Mouse (Mus musculus) forebrain, embryonic 11.5 days (tissue): ENCODE measurements around the gene Prf1. TPM values are rescaled to one million over a fixed set of nuclear protein-coding genes. Genes with fewer than 3 reads are reported as not detected.

Experiments
- ATAC-seq: fragments of 200-750 bp; cut with Nextera tagmentation; replicated peaks from 2 replicates; pipeline ENCODE4 v1.8.0; 2017; ENCODE audit warnings: moderate TSS enrichment; ENCODE audit not compliant: low FRiP score
- DNase-seq: peaks from one replicate; pipeline ENCODE4 v3.0.0-alpha.2; 2017; ENCODE audit warnings: low spot score
- H3K27ac ChIP-seq: fragments of 300-500 bp; sonication (generic); 2 replicates; pipeline ENCODE4 v1.5.1; 2014; ENCODE audit warnings: low read depth, low read length
- H3K27me3 ChIP-seq: fragments of 300-500 bp; sonication (generic); 2 replicates; pipeline ENCODE4 v1.6.1; 2014; ENCODE audit warnings: mild to moderate bottlenecking, low read length, mixed read lengths; ENCODE audit not compliant: control insufficient read depth, insufficient read depth
- H3K36me3 ChIP-seq: fragments of 300-500 bp; sonication (generic); 2 replicates; pipeline ENCODE4 v1.6.1; 2014; ENCODE audit warnings: mild to moderate bottlenecking, low read length, moderate library complexity, mixed read lengths; ENCODE audit not compliant: control insufficient read depth, insufficient read depth
- H3K4me1 ChIP-seq: fragments of 300-500 bp; sonication (generic); replicated peaks from 2 replicates; pipeline ENCODE4 v1.6.1; 2014; ENCODE audit warnings: low read length, mixed read lengths; ENCODE audit not compliant: control insufficient read depth, insufficient read depth
- H3K4me2 ChIP-seq: fragments of 300-500 bp; sonication (generic); 2 replicates; pipeline ENCODE4 v1.6.1; 2014; ENCODE audit warnings: low read depth, mild to moderate bottlenecking, low read length, moderate library complexity, mixed read lengths; ENCODE audit not compliant: severe bottlenecking
- H3K4me3 ChIP-seq: fragments of 300-500 bp; sonication (generic); 2 replicates; pipeline ENCODE4 v1.5.1; 2014; ENCODE audit warnings: low read depth, low read length
- H3K9ac ChIP-seq: fragments of 300-500 bp; sonication (generic); 2 replicates; pipeline ENCODE4 v1.6.1; 2014; ENCODE audit warnings: low read length
- H3K9me3 ChIP-seq: fragments of 300-500 bp; sonication (generic); 2 replicates; pipeline ENCODE4 v1.6.1; 2016; ENCODE audit warnings: low read length, mixed read lengths; ENCODE audit not compliant: control insufficient read depth
- WGBS: fragments of 180-500 bp; shearing (Covaris S2); extraction: QIAGEN DNeasy Blood & Tissue Kit; methylation state at CpG from one replicate; pipeline ENCODE4 v1.1.7; 2014; 5-methylcytosine and 5-hydroxymethylcytosine counted together
- polyA plus RNA-seq: library from polyadenylated mRNA; unstranded; fragments of >200 nt; fragmentation: Nextera tagmentation; extraction: Ambion mirVana; gene quantifications from 2 replicates; pipeline ENCODE4 v1.2.1, GENCODE M21; 2014

Gene Prf1
- polyA plus RNA-seq, 1 experiment from 2014 or later = not detected

DNA sequence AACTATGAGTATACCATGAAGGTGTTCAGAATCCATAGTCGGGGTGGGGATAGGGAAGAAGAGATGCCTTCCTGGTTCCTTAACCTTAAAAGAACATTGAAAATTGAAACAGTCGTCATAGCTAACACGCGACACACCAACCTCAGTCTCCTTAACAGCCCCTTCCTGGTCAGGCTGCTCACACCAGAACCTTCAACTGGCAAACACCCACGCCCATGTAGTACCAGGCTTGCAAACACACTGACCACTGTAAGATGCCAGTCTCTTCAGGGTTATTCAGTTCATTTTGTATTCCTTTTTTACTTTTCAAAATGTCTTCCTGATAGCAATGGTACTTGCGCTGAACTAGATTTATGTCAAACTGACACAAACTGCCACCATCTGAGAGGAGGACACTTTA is 20.6 kb upstream of the Prf1 start:
- Histone ChIP-seq H3K27me3 (peaks cover 16% of the 10 kb centered on the region; the same call in 1 of the 2 replicates), H3K9ac (no peak overlapping the region)
- WGBS = 96% methylated on average over 6 of the region's 6 CpGs

DNA sequence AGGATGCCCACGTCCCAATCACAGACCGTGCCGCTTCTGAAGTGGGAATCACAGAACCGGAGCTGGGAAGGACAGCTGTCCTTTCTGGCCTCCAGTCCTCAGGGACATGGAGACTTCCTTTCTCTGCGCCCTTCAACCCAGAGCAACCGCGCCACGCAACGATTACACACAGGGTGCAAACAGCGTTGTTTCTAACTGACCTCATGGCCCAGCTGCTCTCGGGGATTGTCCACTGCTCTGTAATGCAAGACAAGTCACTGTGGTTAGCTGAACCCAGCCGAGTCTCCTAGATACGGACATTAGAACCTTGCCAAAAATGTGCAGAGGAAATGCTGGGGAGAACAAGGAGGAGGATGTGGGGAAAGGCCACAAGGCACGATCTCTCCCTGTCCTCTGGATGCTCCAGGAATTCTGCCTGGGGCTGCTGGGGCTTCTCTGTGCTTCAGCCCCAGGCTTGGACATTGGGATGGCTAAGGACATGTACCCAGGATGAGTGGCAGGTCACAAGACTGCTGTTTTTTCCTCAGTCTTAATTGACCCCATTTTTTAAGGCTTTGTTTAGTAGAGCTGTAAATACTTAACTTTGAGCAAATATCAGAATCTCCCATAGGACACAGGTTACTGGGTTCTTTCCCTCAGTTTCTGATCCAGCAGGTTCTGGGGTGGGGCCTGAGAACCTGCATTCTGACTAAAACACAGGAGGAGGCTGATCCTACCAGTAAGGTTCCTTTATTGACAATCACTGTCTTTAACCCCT is 19.5 kb upstream of the Prf1 start:
- WGBS = 79% methylated on average over 14 of the region's 14 CpGs
- ATAC-seq (no peak), DNase-seq (no peak)
- Histone ChIP-seq H3K9ac (no peak overlapping the region), H3K4me1 (peaks cover 3% of the 10 kb centered on the region; the same call in 1 of the 2 replicates), H3K9me3 (no peaks in the 10 kb centered on the region), H3K4me2 (no peak overlapping the region), H3K27ac (no peak overlapping the region), H3K36me3 (no peaks in the 10 kb centered on the region), H3K27me3 (peaks cover 10% of the 10 kb centered on the region; the same call in 1 of the 2 replicates), H3K4me3 (no peak overlapping the region)

More for the DNA sequence above, 20.6 kb upstream of the Prf1 start:
- no peak overlapping the region for H3K4me3 ChIP-seq
- H3K4me2 ChIP-seq = no peak overlapping the region
- no peaks in the 10 kb centered on the region for H3K36me3 ChIP-seq
- H3K9me3 ChIP-seq = no peaks in the 10 kb centered on the region
- ATAC-seq = no peak
- no peak for DNase-seq
- H3K27ac ChIP-seq = no peak overlapping the region
- H3K4me1 ChIP-seq = peaks cover 5% of the 10 kb centered on the region; the same call in 1 of the 2 replicates

DNA sequence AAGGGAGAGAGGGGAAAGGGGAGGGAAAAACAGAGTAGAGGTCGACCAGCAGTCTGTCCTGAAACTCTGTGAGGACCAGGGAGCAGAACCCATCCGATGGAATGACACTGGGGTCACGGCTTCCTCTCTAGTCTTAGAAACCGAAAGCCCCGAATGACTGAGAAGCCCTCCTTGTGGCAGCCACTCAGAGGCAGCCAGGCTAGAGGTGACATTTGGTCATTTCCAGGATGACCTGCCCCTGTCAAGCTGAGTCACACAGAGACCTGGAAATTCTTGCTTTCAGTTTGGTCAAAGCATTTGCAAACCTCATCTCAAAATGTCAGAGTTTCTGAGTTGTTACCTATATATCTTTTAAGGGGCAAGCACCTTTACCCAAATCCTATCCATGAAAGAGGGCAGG is 16.5 kb upstream of the Prf1 start:
- ATAC-seq = no peak
- no peaks in the 10 kb centered on the region for H3K36me3 ChIP-seq
- WGBS = 83% methylated on average over 5 of the region's 5 CpGs

GRCm38 (mm10) chr10:61284309-61284708 is 13.3 kb upstream of the Prf1 start:
- Histone ChIP-seq H3K27me3 (no peaks in the 10 kb centered on the region), H3K4me2 (no peak overlapping the region), H3K27ac (no peak overlapping the region), H3K4me1 (no peaks in the 10 kb centered on the region), H3K36me3 (no peaks in the 10 kb centered on the region), H3K9me3 (no peaks in the 10 kb centered on the region), H3K9ac (no peak overlapping the region), H3K4me3 (no peak overlapping the region)
- no peak for DNase-seq
- 91% methylated on average over 4 of the region's 4 CpGs for WGBS
- no peak for ATAC-seq

More for the DNA sequence above, 16.5 kb upstream of the Prf1 start:
- H3K27me3 ChIP-seq = no peaks in the 10 kb centered on the region
- no peaks in the 10 kb centered on the region for H3K9me3 ChIP-seq
- H3K27ac ChIP-seq = no peak overlapping the region
- no peaks in the 10 kb centered on the region for H3K4me1 ChIP-seq
- H3K4me2 ChIP-seq = no peak overlapping the region
- no peak overlapping the region for H3K4me3 ChIP-seq
- no peak overlapping the region for H3K9ac ChIP-seq
- no peak for DNase-seq

- Histone ChIP-seq H3K36me3 (no peaks in the 10 kb centered on the region), H3K9ac (no peak overlapping the region), H3K4me2 (no peak overlapping the region), H3K4me1 (no peaks in the 10 kb centered on the region), H3K27me3 (no peaks in the 10 kb centered on the region), H3K9me3 (no peaks in the 10 kb centered on the region), H3K27ac (no peak overlapping the region), H3K4me3 (no peak overlapping the region)
- WGBS = 87% methylated on average over 11 of the region's 11 CpGs
- no peak for DNase-seq
- ATAC-seq = no peak
These were observed 12.4 kb upstream of the Prf1 start for GRCm38 (mm10) chr10:61285271-61285670.

GRCm38 (mm10) chr10:61286246-61286645 is 11.4 kb upstream of the Prf1 start:
- no peaks in the 10 kb centered on the region for H3K36me3 ChIP-seq
- ATAC-seq (no peak), DNase-seq (no peak)
- H3K4me2 ChIP-seq = no peak overlapping the region
- H3K27ac ChIP-seq = no peak overlapping the region
- 80% methylated on average over 7 of the region's 7 CpGs for WGBS
- no peaks in the 10 kb centered on the region for H3K27me3 ChIP-seq
- no peaks in the 10 kb centered on the region for H3K9me3 ChIP-seq
- H3K4me1 ChIP-seq = no peaks in the 10 kb centered on the region
- H3K9ac ChIP-seq = no peak overlapping the region
- H3K4me3 ChIP-seq = no peak overlapping the region

DNA sequence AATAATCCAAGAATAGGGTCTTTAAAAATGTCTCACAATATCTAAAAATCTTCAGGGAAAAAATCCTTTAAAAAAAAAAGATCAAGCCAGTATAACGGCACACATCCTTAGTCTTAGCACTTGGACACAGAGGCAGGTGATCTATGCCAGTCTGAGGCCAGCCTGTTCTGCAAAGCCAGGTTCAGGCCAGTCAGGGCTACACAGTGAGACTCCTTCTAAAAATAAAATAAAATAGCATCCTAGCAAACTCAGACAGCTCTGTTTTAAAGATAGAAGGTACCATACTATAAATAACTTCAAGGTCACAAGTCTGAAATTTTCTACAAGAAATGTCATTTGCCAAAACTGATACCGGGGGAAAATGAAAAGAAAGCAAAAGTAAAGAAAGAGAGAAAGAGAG is 7.6 kb upstream of the Prf1 start:
- Histone ChIP-seq H3K27me3 (no peaks in the 10 kb centered on the region), H3K9me3 (no peaks in the 10 kb centered on the region), H3K4me2 (no peak overlapping the region), H3K4me1 (no peaks in the 10 kb centered on the region), H3K36me3 (no peaks in the 10 kb centered on the region), H3K27ac (no peak overlapping the region), H3K9ac (no peak overlapping the region), H3K4me3 (no peak overlapping the region)
- 87% methylated on average over 2 of the region's 2 CpGs for WGBS
- no peak for ATAC-seq
- no peak for DNase-seq

DNA sequence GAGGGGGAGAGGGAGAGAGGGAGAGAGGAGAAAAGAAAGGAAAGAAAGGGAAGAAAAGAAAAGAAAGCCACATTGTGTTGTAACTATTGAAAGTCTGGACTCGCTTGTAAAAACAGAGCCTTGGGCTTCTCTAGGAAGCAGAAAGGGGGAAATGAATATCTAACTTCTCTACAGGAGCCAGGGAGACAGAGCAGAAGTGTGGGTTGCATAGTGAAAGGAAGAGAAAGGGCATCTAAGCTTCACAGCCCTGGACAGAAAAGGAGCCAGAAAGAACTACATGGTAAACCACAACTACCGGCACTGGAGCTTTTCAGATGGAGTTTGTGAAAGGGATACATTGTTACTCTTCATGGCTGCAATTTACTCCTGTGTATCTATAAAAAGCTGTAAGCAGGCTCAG is 7.2 kb upstream of the Prf1 start:
- 40% methylated on average over 2 of the region's 2 CpGs for WGBS
- ATAC-seq (no peak), DNase-seq (no peak)
- H3K4me3 ChIP-seq = no peak overlapping the region
- no peaks in the 10 kb centered on the region for H3K36me3 ChIP-seq
- no peak overlapping the region for H3K27ac ChIP-seq
- no peak overlapping the region for H3K4me2 ChIP-seq
- H3K9me3 ChIP-seq = no peaks in the 10 kb centered on the region
- H3K4me1 ChIP-seq = no peaks in the 10 kb centered on the region
- no peaks in the 10 kb centered on the region for H3K27me3 ChIP-seq
- no peak overlapping the region for H3K9ac ChIP-seq

DNA sequence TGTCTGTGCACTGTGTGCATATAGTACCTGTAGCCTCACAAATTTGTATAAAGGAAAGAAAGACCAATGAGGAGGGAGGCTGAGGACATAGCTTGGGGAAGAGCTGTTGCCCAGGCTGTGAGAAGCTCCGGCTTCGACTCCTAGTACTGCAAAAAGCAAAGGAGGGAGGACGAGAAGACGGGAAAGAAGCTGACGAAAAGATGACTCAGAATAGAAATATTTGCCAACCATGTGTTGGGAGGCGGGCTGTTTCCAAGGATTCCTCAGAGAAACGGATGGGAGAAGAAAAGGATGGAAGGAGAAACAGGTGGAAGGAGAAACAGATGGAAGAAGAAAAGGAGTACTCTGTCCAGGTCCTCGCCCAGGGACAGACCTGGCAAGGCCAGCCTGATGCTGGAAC is 3.4 kb upstream of the Prf1 start:
- no peak overlapping the region for H3K4me2 ChIP-seq
- no peaks in the 10 kb centered on the region for H3K27me3 ChIP-seq
- H3K9ac ChIP-seq = no peak overlapping the region
- ATAC-seq = no peak
- H3K27ac ChIP-seq = no peak overlapping the region
- no peak overlapping the region for H3K4me3 ChIP-seq
- no peaks in the 10 kb centered on the region for H3K4me1 ChIP-seq
- H3K9me3 ChIP-seq = no peaks in the 10 kb centered on the region
- DNase-seq = no peak
- no peaks in the 10 kb centered on the region for H3K36me3 ChIP-seq
- 88% methylated on average over 8 of the region's 8 CpGs for WGBS
